Mouse (Mus musculus): ENCODE data around the gene Smarcd1.
A peak's percentile ranks its signal among the peaks of the same experiment; 100 is the strongest.

- peak; percentile 86 for TF ChIP-seq CTCF (IDR thresholded peaks at IDR 0.05; ENCODE audit: low read depth, low read length)
- TF ChIP-seq GATA1 (IDR thresholded peaks at IDR 0.05; ENCODE audit: borderline replicate concordance, low read length), result no peak
- TF ChIP-seq TAL1 (conservative IDR thresholded peaks at IDR 0.05; ENCODE audit: low read depth, low read length), result no peak
- TF ChIP-seq GATA2 (IDR thresholded peaks at IDR 0.05; ENCODE audit: borderline replicate concordance, low read depth, low read length), result no peak
Observed at GRCm38 (mm10) chr15:99725341-99726155, 23.6 kb downstream of the Smarcd1 start, which contains the start of gene Cox14.
